Mouse (Mus musculus) embryonic facial prominence, embryonic 11.5 days (tissue): Measurements from ENCODE around the gene Kdm4c. TPM values are rescaled to one million over a fixed set of nuclear protein-coding genes. Genes with fewer than 3 reads are reported as not detected.

ENCODE experiments used
- ATAC-seq: fragments of 200-750 bp; cut with Nextera tagmentation; replicated peaks from 2 replicates; pipeline ENCODE4 v1.8.0; 2017; ENCODE audit warnings: low read depth; ENCODE audit not compliant: insufficient number of reproducible peaks, low FRiP score, low TSS enrichment
- DNase-seq: peaks from one replicate; pipeline ENCODE4 v3.0.0-alpha.2; 2015; ENCODE audit warnings: low spot score
- H3K27ac ChIP-seq: fragments of 300-500 bp; sonication (generic); replicated peaks from 2 replicates; pipeline ENCODE4 v1.5.1; 2014; ENCODE audit warnings: mild to moderate bottlenecking, low read depth, low read length, control low read depth
- H3K27me3 ChIP-seq: fragments of 300-500 bp; sonication (generic); 2 replicates; pipeline ENCODE4 v1.6.1; 2014; ENCODE audit warnings: mild to moderate bottlenecking, low read length, moderate library complexity, mixed read lengths; ENCODE audit not compliant: control insufficient read depth, insufficient read depth
- H3K36me3 ChIP-seq: fragments of 300-500 bp; sonication (generic); replicated peaks from 2 replicates; pipeline ENCODE4 v1.6.1; 2014; ENCODE audit warnings: low read depth, mild to moderate bottlenecking, low read length, moderate library complexity, mixed read lengths; ENCODE audit not compliant: control insufficient read depth, insufficient read depth
- H3K4me1 ChIP-seq: fragments of 300-500 bp; sonication (generic); 2 replicates; pipeline ENCODE4 v1.6.1; 2014; ENCODE audit warnings: low read length, mixed read lengths; ENCODE audit not compliant: control insufficient read depth, insufficient read depth
- H3K4me2 ChIP-seq: fragments of 300-500 bp; sonication (generic); 2 replicates; pipeline ENCODE4 v1.6.1; 2014; ENCODE audit warnings: low read depth, mild to moderate bottlenecking, control low read depth, low read length, moderate library complexity
- H3K4me3 ChIP-seq: fragments of 300-500 bp; sonication (generic); 2 replicates; pipeline ENCODE4 v1.5.1; 2014; ENCODE audit warnings: low read depth, low read length, control low read depth
- H3K9ac ChIP-seq: fragments of 300-500 bp; sonication (generic); replicated peaks from 2 replicates; pipeline ENCODE4 v1.6.1; 2014; ENCODE audit warnings: mild to moderate bottlenecking, control low read depth, low read length
- H3K9me3 ChIP-seq: fragments of 300-500 bp; sonication (generic); replicated peaks from 2 replicates; pipeline ENCODE4 v1.6.1; 2016; ENCODE audit warnings: mild to moderate bottlenecking, low read length, inconsistent platforms, mixed read lengths; ENCODE audit not compliant: control insufficient read depth
- WGBS: fragments of 180-500 bp; shearing (Covaris S2); extraction: QIAGEN DNeasy Blood & Tissue Kit; methylation state at CpG from one replicate; pipeline ENCODE4 v1.1.7; 2014; 5-methylcytosine and 5-hydroxymethylcytosine counted together
- polyA plus RNA-seq: library from polyadenylated mRNA; unstranded; fragments of >200 nt; fragmentation: Nextera tagmentation; extraction: Ambion mirVana; gene quantifications from 2 replicates; pipeline ENCODE4 v1.2.1, GENCODE M21; 2014

Gene Kdm4c
- polyA plus RNA-seq, 1 experiment from 2014 or later, result 12.7 TPM

GRCm38 (mm10) chr4:74419794-74420193 is 177.5 kb downstream of the Kdm4c start:
- DNase-seq (no peak), ATAC-seq (no peak)
- no peaks in the 10 kb centered on the region for H3K36me3 ChIP-seq
- H3K4me1 ChIP-seq, result no peaks in the 10 kb centered on the region
- WGBS, result 84% methylated on average over 1 of the region's 1 CpGs
- no peak overlapping the region for H3K27ac ChIP-seq
- no peak overlapping the region for H3K4me2 ChIP-seq
- no peak overlapping the region for H3K9ac ChIP-seq
- H3K9me3 ChIP-seq, result no peaks in the 10 kb centered on the region
- H3K4me3 ChIP-seq, result no peak overlapping the region
- no peaks in the 10 kb centered on the region for H3K27me3 ChIP-seq

Other genes with a start within 250 kb of the Kdm4c start
- 3.0 and 3.9 TPM in 2 replicates for gene Frmd3, start 229.1 kb upstream of the Kdm4c start, polyA plus RNA-seq